Mouse (Mus musculus) 3T3-L1 (cell line): ENCODE measurements at regions not wholly inside any gene's neighbourhood (a gene's known extent, or its start where the extent isn't known, plus 50 kb on each side); places are given as distances from the start of the nearest gene placed in this dataset.
"Not testable (repeated sequence)": the region's sequence is repeated elsewhere in the genome, so short reads cannot be mapped to it uniquely, and the experiment has no call there.

Experiments used
- DNase-seq: peaks from one replicate; pipeline ENCODE4 v3.0.0-alpha.2; 2015; ENCODE audit warnings: low read depth, low spot score

DNA sequence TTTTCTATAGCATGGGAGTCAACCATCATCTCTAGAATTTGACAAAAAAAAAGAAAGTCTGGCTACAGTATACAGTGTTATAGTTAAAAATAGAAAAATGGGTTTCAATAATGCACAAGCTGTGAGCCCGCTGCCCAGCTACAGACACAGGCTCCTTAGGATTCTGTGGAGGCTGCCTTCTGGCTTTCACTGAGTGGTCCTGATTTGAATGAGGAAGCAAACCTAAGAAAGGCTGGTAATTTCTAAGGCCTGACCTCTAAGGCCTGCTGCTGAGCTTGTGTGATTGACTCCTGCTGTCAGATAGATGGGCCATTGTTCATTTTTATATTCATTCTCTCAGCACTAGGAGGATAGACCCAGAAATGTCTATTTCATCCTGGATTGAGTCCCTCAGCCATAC is 67.7 kb downstream of the Alg10b start:
- DNase-seq, result no peak

DNA sequence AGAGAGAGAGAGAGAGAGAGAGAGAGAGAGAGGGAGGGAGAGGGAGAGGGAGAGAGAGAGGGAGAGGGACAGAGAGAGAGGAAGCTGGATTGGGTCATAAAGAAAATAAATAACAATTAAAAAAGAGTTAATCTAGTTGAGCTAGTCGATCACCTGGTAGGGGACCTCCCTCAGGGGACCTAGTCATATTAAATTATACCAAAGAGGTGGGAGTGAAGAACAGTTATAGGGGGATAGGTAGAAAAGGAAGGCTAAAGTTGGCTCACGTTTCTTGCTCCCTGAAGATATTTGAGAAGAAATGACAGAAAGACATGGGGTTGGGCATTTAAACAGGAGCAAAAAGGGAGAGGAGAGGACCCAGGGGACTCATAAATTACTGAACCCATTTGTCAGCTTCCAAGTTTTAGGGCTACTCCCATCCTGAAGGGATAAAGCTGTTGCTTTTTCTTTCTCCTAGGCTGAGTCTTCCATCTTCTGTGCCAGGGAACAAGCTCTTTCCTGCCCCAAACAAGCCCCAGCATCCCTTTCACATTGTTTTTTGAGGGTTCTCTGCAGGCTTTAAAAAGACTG is 70.3 kb downstream of the Alg10b start:
- DNase-seq, result no peak

DNA sequence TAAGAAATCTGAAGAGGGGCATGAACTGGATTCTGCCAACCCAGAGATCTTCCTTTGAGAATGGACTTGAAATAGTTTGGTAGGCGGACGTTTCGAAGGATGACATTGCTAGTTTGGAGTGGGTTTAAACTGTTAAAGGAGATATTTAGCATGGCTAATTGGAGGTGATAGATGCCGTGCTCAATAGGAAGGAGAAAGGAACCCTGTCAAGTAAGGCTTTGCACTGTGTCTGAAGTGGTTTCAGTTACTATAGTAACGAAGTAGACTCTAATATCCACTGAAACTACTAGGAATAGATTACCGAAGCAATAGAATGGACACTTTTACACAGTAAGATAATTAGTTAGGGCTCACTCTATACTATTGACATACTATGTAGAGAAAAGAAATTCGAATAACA is 74.5 kb downstream of the Alg10b start:
- DNase-seq, result no peak

DNA sequence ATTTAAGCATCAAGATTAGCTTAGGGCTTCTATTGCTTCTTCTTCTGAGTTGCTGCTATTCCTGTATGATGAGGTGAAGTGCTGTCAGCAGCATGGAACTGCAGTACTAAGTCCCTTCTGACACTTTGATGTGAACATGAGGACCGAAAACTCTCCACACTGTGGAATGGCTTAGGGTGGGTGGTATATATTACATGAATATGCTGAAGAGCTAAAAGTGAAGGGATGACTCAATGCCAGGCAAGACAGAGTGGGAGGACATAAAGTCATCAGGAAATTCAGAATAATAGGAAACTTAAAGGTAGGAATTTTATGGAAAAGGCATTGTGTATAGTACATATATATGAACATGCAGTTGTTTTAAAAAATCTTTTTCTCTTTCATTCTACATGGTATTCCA is 79.3 kb downstream of the Alg10b start:
- no peak for DNase-seq

DNA sequence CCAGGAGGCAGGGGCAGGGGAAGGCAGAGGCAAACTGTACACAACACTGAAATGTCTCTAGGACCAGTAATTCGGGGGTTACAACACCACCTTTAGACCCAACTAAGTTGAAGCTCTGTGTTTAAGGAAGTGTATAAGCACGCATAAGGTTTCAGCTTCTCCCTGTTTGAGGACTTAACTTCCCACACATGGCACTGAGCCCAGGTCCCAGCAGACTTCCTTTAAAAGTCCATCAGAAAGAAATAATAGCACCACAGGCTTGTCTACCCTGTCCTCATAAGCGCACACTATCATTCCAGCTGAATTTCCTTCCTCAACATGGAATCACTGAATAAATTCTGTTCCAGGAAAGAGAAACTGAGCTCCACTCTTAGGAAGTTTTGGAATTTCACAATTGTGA is 80.9 kb downstream of the Alg10b start:
- DNase-seq, result no peak

DNA sequence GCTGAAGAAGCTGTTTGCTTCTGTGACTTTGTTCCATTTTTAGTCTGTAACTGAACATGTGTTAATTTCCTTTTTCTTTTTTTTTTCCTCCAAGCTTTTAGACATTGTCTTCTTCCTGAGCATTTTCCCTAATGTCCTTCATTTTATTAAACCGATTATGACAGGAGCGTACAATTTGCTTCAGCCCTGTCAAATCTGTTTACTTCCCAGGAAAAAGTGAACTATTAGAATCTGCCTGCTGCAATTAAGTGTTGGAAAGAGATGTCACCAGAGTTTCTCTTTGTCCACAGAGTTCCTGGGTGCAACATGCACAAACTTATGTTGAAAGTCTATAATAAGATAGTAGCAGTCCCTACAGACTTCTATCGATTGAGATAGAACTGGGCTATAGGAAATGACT is 82.8 kb downstream of the Alg10b start:
- no peak for DNase-seq

DNA sequence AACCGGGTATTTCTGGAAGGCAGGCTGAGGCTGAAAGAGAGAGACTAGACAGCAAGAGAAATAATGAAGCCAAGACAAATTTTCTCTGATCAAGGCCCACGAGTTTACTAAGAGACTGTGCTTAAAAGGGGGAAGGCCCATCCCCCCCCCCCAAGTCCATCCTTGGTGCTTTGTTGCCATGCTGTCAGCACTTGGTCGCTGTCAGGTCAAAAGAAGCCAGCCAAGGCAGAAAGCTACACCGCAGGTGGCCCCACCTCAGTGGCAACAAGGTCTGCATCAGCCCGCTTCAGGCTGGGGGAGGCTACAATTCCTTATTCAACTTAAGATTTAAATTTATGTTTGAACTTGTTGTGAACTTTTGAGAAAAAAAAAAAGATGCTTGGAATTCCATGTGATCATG is 84.3 kb downstream of the Alg10b start:
- not testable (repeated sequence) for DNase-seq

DNA sequence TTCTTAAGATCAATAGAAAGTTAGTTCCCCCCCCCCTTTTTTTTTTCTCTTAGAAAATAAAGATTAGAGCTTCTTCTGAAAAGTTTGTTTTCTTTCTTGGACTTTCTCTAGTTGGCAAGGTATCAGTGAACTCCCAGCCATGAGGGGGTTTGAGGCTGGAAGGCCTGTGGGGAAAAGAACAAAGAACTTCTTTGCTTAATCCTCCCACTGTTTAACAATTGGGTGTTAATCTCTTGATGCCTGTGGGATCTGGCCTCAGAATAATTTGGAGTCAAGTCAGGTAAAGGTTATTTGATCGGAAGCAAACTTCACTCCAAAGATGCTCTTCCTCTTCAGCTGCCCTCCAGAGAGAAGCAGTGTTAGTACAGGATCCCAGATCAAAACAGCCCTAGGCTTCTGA is 84.8 kb downstream of the Alg10b start:
- no peak for DNase-seq

DNA sequence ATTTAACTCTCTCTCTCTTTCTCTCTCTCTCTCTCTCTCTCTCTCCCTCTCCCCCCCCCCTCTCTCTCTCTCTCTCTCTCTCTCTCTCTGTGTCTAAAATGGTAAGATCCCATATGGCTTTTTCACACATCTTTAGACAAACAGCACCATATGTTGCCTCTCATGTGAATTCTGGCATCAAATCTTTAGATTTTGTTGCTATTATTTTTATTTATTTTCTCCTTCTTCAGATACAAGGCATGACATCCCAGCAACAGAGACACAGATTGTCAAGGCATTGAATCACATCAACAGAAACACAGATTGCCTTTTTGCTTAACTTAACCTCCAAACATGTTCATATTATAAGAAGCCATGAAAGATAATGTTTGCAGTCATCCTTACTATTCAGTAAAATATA is 85.6 kb downstream of the Alg10b start:
- DNase-seq, result no peak

DNA sequence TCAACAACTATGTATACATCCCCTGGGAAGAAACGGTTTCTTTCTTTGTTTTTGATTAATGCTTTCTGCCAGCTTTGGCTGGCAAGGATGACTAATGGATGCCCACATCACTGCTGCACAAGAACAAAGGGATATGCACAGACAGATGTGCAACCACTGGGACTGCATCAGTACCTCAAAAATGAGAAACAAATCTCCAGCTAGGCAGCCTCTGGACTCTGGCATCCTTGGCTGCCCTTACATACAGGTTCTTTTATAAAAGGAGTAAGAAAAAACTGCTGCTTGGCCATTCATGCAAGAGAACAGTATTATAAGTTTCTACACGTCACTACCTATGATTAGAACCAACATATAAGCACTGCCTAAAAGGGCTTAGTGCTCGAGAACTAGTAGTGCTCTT is 97.7 kb downstream of the Alg10b start:
- DNase-seq, result peak; percentile 20

DNA sequence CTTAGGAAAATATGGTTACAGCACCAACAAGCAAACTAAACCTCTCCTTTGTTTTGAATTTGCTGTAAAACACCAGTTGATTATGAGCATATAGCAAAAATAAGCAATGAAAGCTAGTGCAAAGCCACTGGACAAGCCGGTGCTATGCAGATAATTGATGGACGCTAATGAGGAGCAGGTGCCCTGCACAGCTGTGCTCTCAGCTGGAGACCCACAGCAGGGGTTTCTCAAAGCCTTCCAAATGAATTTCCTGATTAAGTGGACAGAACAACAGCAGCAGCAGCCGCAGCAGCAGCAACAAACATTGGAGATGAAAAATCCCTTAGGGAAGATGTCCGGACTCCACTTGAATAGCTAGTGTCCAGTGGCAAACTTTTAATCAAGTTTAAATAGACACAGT is 109.2 kb downstream of the Alg10b start:
- DNase-seq, result no peak

DNA sequence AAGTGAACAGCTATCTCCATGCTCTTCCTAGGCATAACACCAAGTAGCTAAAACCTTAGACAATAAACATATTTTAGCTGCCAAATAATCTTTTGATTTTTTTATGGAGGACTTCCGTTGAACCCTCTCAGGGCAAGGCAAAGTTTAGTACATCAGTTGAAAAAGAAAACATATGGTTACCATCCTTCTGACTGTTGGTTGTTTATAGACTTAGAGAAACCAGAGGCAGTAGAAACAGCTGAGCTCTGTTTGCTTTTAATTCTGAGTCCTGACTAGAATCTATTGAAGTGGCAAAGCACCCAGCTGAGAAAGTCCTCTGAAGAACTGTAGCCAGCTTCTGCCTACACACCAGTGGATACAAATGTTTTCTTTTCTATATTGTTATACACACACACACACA is 109.7 kb downstream of the Alg10b start:
- DNase-seq, result no peak

DNA sequence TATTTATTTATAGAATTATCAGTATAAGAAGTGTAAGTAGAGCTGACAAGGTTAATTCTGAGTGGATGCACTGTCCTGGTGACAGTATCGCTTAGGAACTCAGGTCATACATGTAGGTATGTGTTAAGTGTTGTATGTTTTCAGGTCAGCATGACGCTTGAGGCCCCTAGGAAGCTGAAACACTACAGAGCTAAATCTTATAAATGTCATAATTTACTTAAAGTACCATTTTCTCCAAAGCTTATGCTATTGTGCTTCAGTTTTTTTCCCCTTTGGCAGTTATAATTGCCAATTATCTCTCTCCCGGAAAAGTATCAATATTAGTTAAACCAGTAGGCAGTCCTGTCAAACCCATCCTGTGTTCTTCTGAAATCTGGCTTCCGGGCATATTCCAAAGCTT is 110.3 kb downstream of the Alg10b start:
- DNase-seq, result no peak

DNA sequence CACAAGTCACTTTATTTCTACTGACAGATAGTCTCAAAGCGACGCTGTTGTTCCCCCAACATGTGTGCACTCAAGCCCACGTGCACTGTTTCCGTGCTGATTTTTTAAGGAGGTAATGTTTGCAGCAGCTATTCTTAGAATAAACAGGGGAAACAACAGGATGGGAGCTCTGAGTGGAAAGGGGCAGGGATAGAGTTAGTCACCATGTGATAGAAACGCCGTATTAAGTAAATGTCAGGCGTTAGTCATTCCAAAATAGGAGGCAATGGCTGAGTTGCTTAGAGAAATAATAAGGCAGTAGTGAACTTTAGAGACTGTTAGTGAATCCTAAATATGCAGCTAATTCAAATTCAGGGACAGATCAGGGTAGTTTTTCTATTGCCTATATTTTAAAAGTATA is 111.4 kb downstream of the Alg10b start:
- no peak for DNase-seq

DNA sequence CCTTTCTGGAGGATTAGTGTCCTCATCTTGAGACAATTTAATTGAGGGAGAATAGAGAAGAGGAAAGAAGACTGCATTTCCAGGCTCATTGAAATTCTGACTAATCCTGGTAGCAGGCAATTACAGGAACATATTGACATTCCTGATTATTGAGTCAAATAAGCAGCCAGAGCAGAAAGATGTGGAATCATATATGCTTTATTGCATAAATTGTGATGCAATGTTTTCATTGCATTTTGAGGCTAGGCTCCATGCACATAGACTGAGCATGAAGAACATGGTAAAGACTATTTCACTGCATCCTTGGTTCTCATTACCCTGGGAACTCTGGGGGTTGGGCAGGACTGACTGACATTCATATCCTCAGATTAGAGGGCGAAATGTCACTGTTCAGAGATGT is 116.0 kb downstream of the Alg10b start:
- DNase-seq, result peak; percentile 23

DNA sequence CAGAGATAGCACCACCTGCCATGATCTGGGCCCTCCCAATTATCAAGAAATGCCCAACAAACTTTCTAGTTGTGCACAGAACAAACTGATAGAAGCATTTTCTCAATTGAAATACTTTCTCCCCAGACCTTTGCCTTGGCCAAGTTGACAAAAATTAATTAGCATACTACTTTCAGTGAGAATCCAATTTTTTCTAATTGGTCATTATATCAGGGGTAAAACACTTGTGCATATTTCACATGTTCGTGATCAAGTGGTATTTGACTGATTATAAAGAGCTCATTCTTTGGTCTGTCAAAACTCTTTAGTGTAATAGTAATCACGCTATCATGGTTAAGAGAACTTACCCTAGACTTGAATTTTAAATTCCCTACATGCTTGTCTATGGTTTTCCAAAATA is 117.2 kb downstream of the Alg10b start:
- no peak for DNase-seq

DNA sequence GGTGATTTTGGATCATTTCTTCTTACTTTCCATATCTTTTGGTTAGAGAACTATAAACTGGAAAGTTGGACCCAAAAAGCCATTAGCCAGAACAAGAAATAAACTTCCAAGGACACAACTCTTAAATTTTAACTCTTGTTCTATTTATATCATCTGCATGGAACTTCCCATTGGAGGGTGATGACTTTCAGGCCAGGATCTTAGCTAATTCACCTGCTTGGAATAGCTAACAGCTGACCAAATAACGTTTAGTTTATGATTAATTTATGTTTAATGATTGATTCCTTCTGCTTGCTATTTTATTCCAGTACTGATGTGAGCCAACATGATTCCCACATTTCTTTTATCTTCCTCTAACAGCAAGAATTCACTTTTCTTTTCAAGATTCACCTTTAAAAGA is 119.7 kb downstream of the Alg10b start:
- no peak for DNase-seq

DNA sequence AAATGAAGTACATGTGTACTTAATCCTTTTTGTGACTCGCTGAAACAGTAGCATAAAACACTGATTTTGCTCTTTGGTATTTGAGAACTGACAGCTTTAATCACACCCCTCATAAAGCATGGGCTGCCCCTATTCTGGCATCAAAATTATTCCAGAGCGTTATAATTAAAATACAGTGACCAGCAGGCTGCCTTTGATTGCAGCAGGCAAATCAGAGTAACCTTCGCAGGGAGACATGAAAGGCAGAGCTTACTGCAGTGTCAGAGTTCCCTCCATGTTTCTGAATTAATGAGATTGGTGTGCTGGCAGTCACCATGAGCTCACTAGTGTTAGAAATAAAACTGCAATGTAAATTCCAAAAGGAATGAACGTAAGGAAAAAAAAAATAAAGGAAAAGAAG is 120.8 kb downstream of the Alg10b start:
- no peak for DNase-seq

DNA sequence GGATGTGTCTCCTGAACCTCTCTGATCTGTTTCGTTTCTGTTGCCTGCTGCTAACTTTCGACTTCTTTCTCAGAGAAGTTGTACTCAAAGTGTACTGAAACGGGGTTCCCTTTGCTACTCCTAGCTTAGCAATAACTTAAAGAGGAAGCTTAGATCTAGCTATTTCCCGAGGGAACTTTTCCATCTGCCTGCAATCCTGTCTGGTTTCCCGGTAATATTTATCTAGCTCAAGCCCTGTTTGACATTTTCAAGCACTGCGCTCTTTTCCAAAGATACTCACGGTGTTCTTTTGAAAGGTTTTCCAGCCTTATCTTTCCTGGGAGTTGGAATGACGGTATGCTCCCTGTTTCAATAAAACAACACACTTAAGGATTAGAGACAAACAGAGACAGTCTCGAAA is 122.1 kb downstream of the Alg10b start:
- no peak for DNase-seq

DNA sequence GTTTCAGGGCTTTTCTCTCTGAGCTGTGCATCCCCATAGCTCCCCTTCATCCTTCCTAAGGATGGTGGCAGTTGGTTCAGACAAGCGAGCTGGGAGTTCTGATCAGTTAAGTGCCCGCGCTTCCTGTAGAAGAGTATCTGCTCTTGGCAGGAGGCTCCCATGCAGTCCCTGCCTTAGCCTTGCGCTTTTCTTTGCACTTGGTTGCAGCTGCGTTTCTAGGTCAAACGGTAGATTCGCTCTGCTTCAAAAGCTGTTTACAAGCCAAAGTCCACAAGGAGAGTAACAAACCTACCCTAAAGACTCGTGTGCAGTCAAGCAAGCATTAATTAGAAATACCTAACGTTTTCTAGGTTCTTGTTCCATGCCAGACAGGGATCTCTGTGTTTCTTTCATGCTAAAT is 122.6 kb downstream of the Alg10b start:
- DNase-seq, result no peak

DNA sequence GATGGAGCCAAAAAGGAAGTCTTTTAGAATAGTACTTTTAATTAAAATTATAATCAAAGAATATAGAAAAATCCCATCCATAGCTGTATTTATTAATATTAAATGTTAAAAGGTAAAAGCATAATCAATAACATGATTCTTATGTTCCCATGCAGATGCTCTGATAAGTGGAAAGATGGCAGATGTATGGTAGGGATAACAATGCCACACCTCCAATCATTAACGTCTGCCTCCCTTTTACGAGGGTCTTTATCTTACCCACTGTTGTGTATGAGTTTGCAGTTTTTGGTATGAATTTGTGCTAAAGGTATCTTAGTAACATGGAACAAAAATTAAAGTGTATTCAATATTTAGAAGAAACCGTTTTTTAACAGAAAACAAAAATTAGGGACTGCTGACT is 127.8 kb downstream of the Alg10b start:
- no peak for DNase-seq

DNA sequence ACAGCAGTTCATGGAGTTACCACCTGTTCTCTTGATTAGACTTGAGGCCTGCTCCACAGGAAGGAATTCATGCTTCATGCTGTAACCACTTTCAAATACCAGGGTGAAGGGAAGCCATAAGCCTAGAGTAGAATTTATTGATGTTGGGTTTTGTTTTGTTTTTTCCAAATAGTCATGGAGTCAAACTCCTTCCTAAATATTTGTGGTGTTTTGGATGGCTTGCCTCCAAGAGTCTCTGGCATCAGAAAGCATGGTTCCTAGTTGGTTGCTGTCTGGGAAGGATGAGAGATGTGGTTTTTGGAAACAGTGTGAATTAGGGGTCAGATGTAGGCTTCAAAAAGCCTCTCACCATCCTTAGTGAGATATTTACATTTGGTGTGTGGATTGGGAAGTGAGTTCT is 141.5 kb downstream of the Alg10b start:
- DNase-seq, result peak; percentile 68

DNA sequence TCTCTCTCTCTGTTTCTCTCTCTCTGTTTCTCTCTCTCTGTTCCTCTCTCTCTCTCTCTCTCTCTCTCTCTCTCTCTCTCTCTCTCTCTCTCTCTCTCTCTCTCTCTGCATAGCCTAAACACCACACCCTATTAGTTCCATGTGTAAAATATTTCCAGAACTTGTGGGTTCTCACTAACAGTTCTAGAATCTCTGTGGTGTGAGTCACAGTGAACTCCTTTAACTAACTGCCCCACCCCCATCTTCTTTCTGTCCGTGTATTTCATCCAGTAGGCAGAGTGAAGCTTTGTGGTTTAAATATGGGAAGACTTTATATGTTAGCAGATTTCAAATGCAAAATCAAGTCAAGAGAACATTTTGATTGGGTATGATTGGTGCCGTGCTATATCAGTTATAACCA is 153.8 kb downstream of the Alg10b start:
- DNase-seq, result peak; percentile 77

DNA sequence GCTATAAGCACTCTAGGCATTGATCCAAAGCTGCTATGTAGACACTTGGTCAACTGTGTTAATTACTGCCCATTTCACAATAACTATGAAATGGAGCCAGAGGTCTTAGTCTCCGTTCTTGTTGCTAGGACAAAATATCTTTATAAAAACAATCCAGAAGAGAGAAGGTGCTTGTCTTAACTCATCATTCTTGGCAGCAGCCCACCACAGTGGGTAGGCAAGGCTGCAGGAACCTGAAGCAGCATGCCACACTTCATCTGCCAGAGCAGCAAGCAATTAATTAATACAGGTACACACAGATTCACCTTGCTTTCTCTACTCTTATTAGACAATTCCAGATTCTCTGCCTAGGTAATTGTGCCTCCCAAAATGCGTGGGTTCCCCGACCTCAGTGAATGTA is 172.8 kb downstream of the Alg10b start:
- DNase-seq, result no peak
